ENCODE assay signal across 8 mouse cellular contexts in the genomic region with DNA sequence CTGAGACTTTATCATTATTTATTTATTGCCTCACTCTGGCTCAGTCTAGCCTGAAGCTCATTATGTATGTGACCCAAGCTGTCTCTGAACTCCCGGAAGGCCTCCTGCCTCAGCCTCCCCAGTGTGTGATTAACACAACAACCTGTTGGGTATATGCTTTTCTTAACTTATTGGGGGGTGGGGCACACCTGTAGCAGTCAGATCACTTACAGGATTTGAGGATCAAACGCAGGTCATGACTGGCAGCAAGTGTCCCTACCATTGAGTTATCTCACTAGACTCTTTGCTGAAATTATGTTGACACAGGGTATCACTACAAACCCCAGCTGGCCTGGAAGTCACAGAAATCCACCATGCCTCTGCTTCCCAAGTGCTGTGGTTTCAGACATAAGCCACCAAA. TPM values are rescaled to one million over a fixed set of nuclear protein-coding genes. Genes with fewer than 3 reads are reported as not detected.
DNase-seq lines count a peak whose midpoint lies in the region; ATAC-seq and TF ChIP-seq lines count a peak whose summit lies in the region.

No protein-coding gene starts in this region.

- peaks cover 21% of the 10 kb centered on the region for H3K79me2 ChIP-seq in myocyte (ENCODE audit: control insufficient read depth, insufficient read depth)

- DNase-seq in forebrain, embryonic 11.5 days (ENCODE audit: low spot score): no peak
- DNase-seq in left cerebral cortex, adult 2 months (ENCODE audit: extremely low spot score in 1 of 2, low spot score in 2 of 2): no peak
- DNase-seq in left cerebral cortex, postnatal 4 days: no peak
- no peak for DNase-seq in limb, embryonic 11.5 days (ENCODE audit: low spot score)
- no peak for DNase-seq in spleen, postnatal 10 days (ENCODE audit: low spot score in 2 of 2)
- no peak for DNase-seq in kidney, postnatal 14 days

- no peak for ATAC-seq in forebrain, embryonic 15.5 days (replicated peaks)
- ATAC-seq in forebrain, embryonic 11.5 days (replicated peaks; ENCODE audit: low FRiP score): no peak
- ATAC-seq in limb, embryonic 11.5 days (ENCODE audit: insufficient number of reproducible peaks, low FRiP score, low TSS enrichment, low read depth): no peak

- no peaks in the 10 kb centered on the region for H3K9me3 ChIP-seq in forebrain, embryonic 15.5 days
- no peaks in the 10 kb centered on the region for H3K9me3 ChIP-seq in forebrain, embryonic 11.5 days (ENCODE audit: control insufficient read depth, low read length)
- no peaks in the 10 kb centered on the region for H3K9me3 ChIP-seq in limb, embryonic 11.5 days (ENCODE audit: control insufficient read depth, low read length)

- TF ChIP-seq POLR2A in myocyte (IDR thresholded peaks at IDR 0.05; ENCODE audit: insufficient read length, low read depth): no peak

- peaks cover 35% of the 10 kb centered on the region for H3K4me1 ChIP-seq in forebrain, embryonic 15.5 days
- peaks cover 8% of the 10 kb centered on the region; the same call in 1 of the 2 replicates for H3K4me1 ChIP-seq in forebrain, embryonic 11.5 days (replicated peaks; ENCODE audit: control insufficient read depth, insufficient read depth, low read length)
- H3K4me1 ChIP-seq in limb, embryonic 11.5 days (ENCODE audit: control insufficient read depth, insufficient read depth, low read length): peaks cover 11% of the 10 kb centered on the region

- H3ac ChIP-seq in myocyte (ENCODE audit: control insufficient read depth, insufficient read length): no peak overlapping the region

- intact Hi-C loops in left cerebral cortex, adult 2 months (cut with DNase I): no loop called here
- intact Hi-C loops in left cerebral cortex, postnatal 4 days (cut with DNase I): no loop called here

- no peak overlapping the region for H3K4me2 ChIP-seq in forebrain, embryonic 15.5 days (replicated peaks)
- no peak overlapping the region for H3K4me2 ChIP-seq in forebrain, embryonic 11.5 days (ENCODE audit: low read depth, low read length, severe bottlenecking)
- no peak overlapping the region for H3K4me2 ChIP-seq in limb, embryonic 11.5 days (ENCODE audit: low read depth, severe bottlenecking)
- H3K4me2 ChIP-seq in myocyte (ENCODE audit: low read depth): peak overlapping the region; percentile 81

- H3K36me3 ChIP-seq in forebrain, embryonic 15.5 days: peaks cover 32% of the 10 kb centered on the region
- H3K36me3 ChIP-seq in forebrain, embryonic 11.5 days (ENCODE audit: control insufficient read depth, insufficient read depth, low read length): peaks cover 3% of the 10 kb centered on the region; the same call in 1 of the 2 replicates
- peaks cover 8% of the 10 kb centered on the region; the same call in 1 of the 2 replicates for H3K36me3 ChIP-seq in limb, embryonic 11.5 days (ENCODE audit: control insufficient read depth, insufficient read depth, low read length)
- peaks cover 5% of the 10 kb centered on the region for H3K36me3 ChIP-seq in myocyte (ENCODE audit: control insufficient read depth, insufficient read depth)

- H3K27ac ChIP-seq in forebrain, embryonic 15.5 days (replicated peaks): peak overlapping the region; percentile 62
- no peak overlapping the region for H3K27ac ChIP-seq in forebrain, embryonic 11.5 days (ENCODE audit: low read depth, low read length)
- peak overlapping the region; percentile 55; the same call in 1 of the 2 replicates for H3K27ac ChIP-seq in left cerebral cortex, adult 2 months
- no peak overlapping the region for H3K27ac ChIP-seq in limb, embryonic 11.5 days (replicated peaks; ENCODE audit: low read depth, low read length)

- TF ChIP-seq CTCF in left cerebral cortex, adult 2 months (IDR thresholded peaks at IDR 0.05): no peak

- no peak overlapping the region for H3K9ac ChIP-seq in forebrain, embryonic 15.5 days (replicated peaks)
- H3K9ac ChIP-seq in forebrain, embryonic 11.5 days (ENCODE audit: low read length): no peak overlapping the region; the same call in 1 of the 2 replicates
- peak overlapping the region; percentile 24; the same call in 1 of the 2 replicates for H3K9ac ChIP-seq in limb, embryonic 11.5 days (ENCODE audit: low read length)

- 64% methylated on average over 2 of the region's 2 CpGs for WGBS in forebrain, embryonic 15.5 days
- WGBS in forebrain, embryonic 11.5 days: 76% methylated on average over 2 of the region's 2 CpGs
- WGBS in limb, embryonic 11.5 days: 72% methylated on average over 2 of the region's 2 CpGs

- H3K4me3 ChIP-seq in forebrain, embryonic 15.5 days: peak overlapping the region; percentile 68; the same call in 1 of the 2 replicates
- H3K4me3 ChIP-seq in forebrain, embryonic 11.5 days (ENCODE audit: low read depth, low read length): no peak overlapping the region
- H3K4me3 ChIP-seq in left cerebral cortex, adult 2 months: no peak overlapping the region
- H3K4me3 ChIP-seq in limb, embryonic 11.5 days (ENCODE audit: low read depth, low read length): no peak overlapping the region
- no peak overlapping the region for H3K4me3 ChIP-seq in myocyte

- no peaks in the 10 kb centered on the region for H3K27me3 ChIP-seq in forebrain, embryonic 15.5 days
- H3K27me3 ChIP-seq in forebrain, embryonic 11.5 days (ENCODE audit: control insufficient read depth, insufficient read depth, low read length): no peaks in the 10 kb centered on the region
- H3K27me3 ChIP-seq in limb, embryonic 11.5 days (ENCODE audit: control insufficient read depth, insufficient read depth, low read length): no peaks in the 10 kb centered on the region
- H3K27me3 ChIP-seq in myocyte (ENCODE audit: control insufficient read depth, insufficient read depth, insufficient read length): no peaks in the 10 kb centered on the region

TF ChIP-seq in myocyte, 11 proteins besides CTCF, POLR2A, EP300 and RAD21:
- TF ChIP-seq MAX (IDR thresholded peaks at IDR 0.05; ENCODE audit: low read depth) (no peak), SRF (IDR thresholded peaks at IDR 0.05; ENCODE audit: control insufficient read depth, insufficient read length, low read depth) (no peak), POLR2AphosphoS2 (IDR thresholded peaks at IDR 0.05; ENCODE audit: insufficient read length, low read depth) (no peak), CEBPB (IDR thresholded peaks at IDR 0.05; ENCODE audit: insufficient read depth, poor library complexity, severe bottlenecking) (no peak)
TF ChIP-seq in myocyte: peak in this region for 0.

RNA-seq across cellular contexts. Expression of a gene that starts 0.7 kb away (rescaled TPM):
- 58.9 and 63.3 TPM in 2 replicates for polyA plus RNA-seq in forebrain, embryonic 15.5 days (2015; fragmentation: Nextera tagmentation; extraction: Ambion mirVana)
- polyA plus RNA-seq in forebrain, embryonic 11.5 days (2014; fragmentation: Nextera tagmentation; extraction: Ambion mirVana): 45.7 and 50.2 TPM in 2 replicates
- total RNA-seq in left cerebral cortex, adult 2 months (2021): 10 to 100 TPM; 42.9 to 43.2 TPM
- total RNA-seq in left cerebral cortex, postnatal 4 days (2021): 10 to 100 TPM; 29.6 to 34.6 TPM
- polyA plus RNA-seq in limb, embryonic 11.5 days (2014; fragmentation: Nextera tagmentation; extraction: Ambion mirVana): 40.6 and 46.9 TPM in 2 replicates
- 55.3 TPM for polyA plus RNA-seq in myocyte (2012; fragmentation: generic; extraction: Trizol)

RNA-seq across cellular contexts. Expression of a gene that starts 2.8 kb away (rescaled TPM):
- 118 and 122 TPM in 2 replicates for polyA plus RNA-seq in forebrain, embryonic 15.5 days (2015; fragmentation: Nextera tagmentation; extraction: Ambion mirVana)
- polyA plus RNA-seq in forebrain, embryonic 11.5 days (2014; fragmentation: Nextera tagmentation; extraction: Ambion mirVana): 89.2 and 97.5 TPM in 2 replicates
- total RNA-seq in left cerebral cortex, adult 2 months (2021): 10 to 100 TPM; 67.4 to 74.4 TPM
- 10 to 100 TPM; 50.6 to 56.7 TPM for total RNA-seq in left cerebral cortex, postnatal 4 days (2021)
- 91.9 and 100 TPM in 2 replicates for polyA plus RNA-seq in limb, embryonic 11.5 days (2014; fragmentation: Nextera tagmentation; extraction: Ambion mirVana)
- polyA plus RNA-seq in myocyte (2012; fragmentation: generic; extraction: Trizol): 72.3 TPM

RNA-seq across cellular contexts. Expression of a gene that starts 2.8 kb away (rescaled TPM):
- 21.7 and 22.7 TPM in 2 replicates for polyA plus RNA-seq in forebrain, embryonic 15.5 days (2015; fragmentation: Nextera tagmentation; extraction: Ambion mirVana)
- 12.1 and 13.6 TPM in 2 replicates for polyA plus RNA-seq in forebrain, embryonic 11.5 days (2014; fragmentation: Nextera tagmentation; extraction: Ambion mirVana)
- total RNA-seq in left cerebral cortex, adult 2 months (2021): 1 to 10 TPM; 6.4 to 8.8 TPM
- total RNA-seq in left cerebral cortex, postnatal 4 days (2021): 1 to 10 TPM; 5.9 to 6.3 TPM
- 6.0 and 6.8 TPM in 2 replicates for polyA plus RNA-seq in limb, embryonic 11.5 days (2014; fragmentation: Nextera tagmentation; extraction: Ambion mirVana)
- 1.0 TPM for polyA plus RNA-seq in myocyte (2012; fragmentation: generic; extraction: Trizol)

RNA-seq across cellular contexts. Expression of a gene that starts 3.1 kb away (rescaled TPM):
- 131 and 138 TPM in 2 replicates for polyA plus RNA-seq in forebrain, embryonic 15.5 days (2015; fragmentation: Nextera tagmentation; extraction: Ambion mirVana)
- polyA plus RNA-seq in forebrain, embryonic 11.5 days (2014; fragmentation: Nextera tagmentation; extraction: Ambion mirVana): 96.1 and 99.3 TPM in 2 replicates
- 10 to 100 TPM; 84.9 to 93.8 TPM for total RNA-seq in left cerebral cortex, adult 2 months (2021)
- total RNA-seq in left cerebral cortex, postnatal 4 days (2021): 10 to 100 TPM; 78.5 to 81.4 TPM
- 105 and 123 TPM in 2 replicates for polyA plus RNA-seq in limb, embryonic 11.5 days (2014; fragmentation: Nextera tagmentation; extraction: Ambion mirVana)
- polyA plus RNA-seq in myocyte (2012; fragmentation: generic; extraction: Trizol): 169 TPM

RNA-seq across cellular contexts. Expression of a gene that starts 4.9 kb away (rescaled TPM):
- polyA plus RNA-seq in forebrain, embryonic 15.5 days (2015; fragmentation: Nextera tagmentation; extraction: Ambion mirVana): 6.3 and 6.6 TPM in 2 replicates
- 4.7 and 6.0 TPM in 2 replicates for polyA plus RNA-seq in forebrain, embryonic 11.5 days (2014; fragmentation: Nextera tagmentation; extraction: Ambion mirVana)
- total RNA-seq in left cerebral cortex, adult 2 months (2021): 1 to 10 TPM; 3.8 to 6.6 TPM
- total RNA-seq in left cerebral cortex, postnatal 4 days (2021): 1 to 10 TPM; 3.1 to 3.6 TPM
- polyA plus RNA-seq in limb, embryonic 11.5 days (2014; fragmentation: Nextera tagmentation; extraction: Ambion mirVana): 3.2 and 3.5 TPM in 2 replicates
- polyA plus RNA-seq in myocyte (2012; fragmentation: generic; extraction: Trizol): 0.66 TPM

Comparison
In these comparisons a context has a peak if more than half of its experiments do, and no peak if none do; other contexts are left out.
1. H3K27ac ChIP-seq: peak in forebrain, embryonic 15.5 days (single experiment) and left cerebral cortex, adult 2 months (single experiment); none in forebrain, embryonic 11.5 days (single experiment) and limb, embryonic 11.5 days (single experiment).